Mouse (Mus musculus): ENCODE results near the gene Bach1. TPM values are rescaled to one million over a fixed set of nuclear protein-coding genes. Genes with fewer than 3 reads are reported as not detected.

Bach1 gene
- 21.1 and 25.4 TPM in 2 replicates for polyA plus RNA-seq (2015; fragmentation: Nextera tagmentation; extraction: Ambion mirVana)

GRCm38 (mm10) chr16:87698692-87699305, at the start of gene Bach1:
Gene Bach1, plus strand, starts transcription at chr16:87698945.
- H3K9ac ChIP-seq (replicated peaks) = peak within 1 kb of the TSS; percentile 95
- 0 out of 2 replicates have a peak, but pooled peaks cover 3% of the 10 kb centered on the region for H3K27me3 ChIP-seq
- no peaks in the 10 kb centered on the region for H3K36me3 ChIP-seq
- H3K27ac ChIP-seq = peak within 1 kb of the TSS; percentile 95
- H3K4me3 ChIP-seq (replicated peaks) = peak within 1 kb of the TSS; percentile 84
- ATAC-seq = peak; percentile 94
- under 1% methylated on average over 74 of the region's 84 CpGs for WGBS
- peaks cover 35% of the 10 kb centered on the region for H3K4me1 ChIP-seq (replicated peaks)
- peak within 1 kb of the TSS; percentile 78 for H3K4me2 ChIP-seq (replicated peaks)
- no peaks in the 10 kb centered on the region for H3K9me3 ChIP-seq

GRCm38 (mm10) chr16:87652344-87652743, 46.4 kb upstream of the Bach1 start:
- H3K4me3 ChIP-seq (replicated peaks) = no peak overlapping the region

GRCm38 (mm10) chr16:87652924-87653323, 45.8 kb upstream of the Bach1 start:
- H3K27me3 ChIP-seq = no peaks in the 10 kb centered on the region
- no peaks in the 10 kb centered on the region for H3K36me3 ChIP-seq
- H3K9ac ChIP-seq (replicated peaks) = no peak overlapping the region
- no peak overlapping the region for H3K27ac ChIP-seq
- 89% methylated on average over 13 of the region's 13 CpGs for WGBS
- ATAC-seq = no peak
- H3K4me3 ChIP-seq (replicated peaks) = no peak overlapping the region
- H3K4me1 ChIP-seq (replicated peaks) = 0 out of 2 replicates have a peak, but pooled peaks cover 4% of the 10 kb centered on the region
- no peak overlapping the region for H3K4me2 ChIP-seq (replicated peaks)
- no peaks in the 10 kb centered on the region for H3K9me3 ChIP-seq

More at GRCm38 (mm10) chr16:87652344-87652743, 46.4 kb upstream of the Bach1 start:
- Histone ChIP-seq H3K27ac (no peak overlapping the region), H3K4me1 (replicated peaks) (0 out of 2 replicates have a peak, but pooled peaks cover 4% of the 10 kb centered on the region), H3K4me2 (replicated peaks) (no peak overlapping the region), H3K9me3 (no peaks in the 10 kb centered on the region), H3K27me3 (no peaks in the 10 kb centered on the region), H3K36me3 (no peaks in the 10 kb centered on the region), H3K9ac (replicated peaks) (no peak overlapping the region)
- WGBS = 61% methylated on average over 8 of the region's 8 CpGs
- no peak for ATAC-seq

GRCm38 (mm10) chr16:87654016-87654575, 44.6 kb upstream of the Bach1 start:
- Histone ChIP-seq H3K4me1 (replicated peaks) (0 out of 2 replicates have a peak, but pooled peaks cover 4% of the 10 kb centered on the region), H3K27me3 (no peaks in the 10 kb centered on the region), H3K36me3 (no peaks in the 10 kb centered on the region), H3K27ac (no peak overlapping the region), H3K9me3 (no peaks in the 10 kb centered on the region), H3K4me3 (replicated peaks) (no peak overlapping the region), H3K9ac (replicated peaks) (no peak overlapping the region), H3K4me2 (replicated peaks) (no peak overlapping the region)
- WGBS = 89% methylated on average over 11 of the region's 11 CpGs
- ATAC-seq = no peak

- no peak overlapping the region for H3K9ac ChIP-seq (replicated peaks)
- no peak overlapping the region for H3K4me3 ChIP-seq (replicated peaks)
These were observed 43.7 kb upstream of the Bach1 start for GRCm38 (mm10) chr16:87655005-87655404.

GRCm38 (mm10) chr16:87655579-87655978, 43.2 kb upstream of the Bach1 start:
- WGBS = 87% methylated on average over 9 of the region's 9 CpGs
- Histone ChIP-seq H3K27me3 (no peaks in the 10 kb centered on the region), H3K9me3 (no peaks in the 10 kb centered on the region), H3K4me3 (replicated peaks) (no peak overlapping the region), H3K4me2 (replicated peaks) (no peak overlapping the region), H3K9ac (replicated peaks) (no peak overlapping the region), H3K36me3 (no peaks in the 10 kb centered on the region), H3K27ac (no peak overlapping the region), H3K4me1 (replicated peaks) (0 out of 2 replicates have a peak, but pooled peaks cover 4% of the 10 kb centered on the region)
- no peak for ATAC-seq

More at GRCm38 (mm10) chr16:87655005-87655404, 43.7 kb upstream of the Bach1 start:
- no peak for ATAC-seq
- Histone ChIP-seq H3K36me3 (no peaks in the 10 kb centered on the region), H3K4me1 (replicated peaks) (0 out of 2 replicates have a peak, but pooled peaks cover 4% of the 10 kb centered on the region), H3K9me3 (no peaks in the 10 kb centered on the region), H3K27ac (no peak overlapping the region), H3K27me3 (no peaks in the 10 kb centered on the region), H3K4me2 (replicated peaks) (no peak overlapping the region)
- 89% methylated on average over 5 of the region's 5 CpGs for WGBS

- Histone ChIP-seq H3K4me3 (replicated peaks) (no peak overlapping the region), H3K4me2 (replicated peaks) (no peak overlapping the region), H3K9me3 (no peaks in the 10 kb centered on the region), H3K27ac (no peak overlapping the region), H3K9ac (replicated peaks) (no peak overlapping the region), H3K27me3 (no peaks in the 10 kb centered on the region), H3K4me1 (replicated peaks) (0 out of 2 replicates have a peak, but pooled peaks cover 4% of the 10 kb centered on the region), H3K36me3 (no peaks in the 10 kb centered on the region)
- no peak for ATAC-seq
- WGBS = 91% methylated on average over 4 of the region's 4 CpGs
These were observed 42.0 kb upstream of the Bach1 start for GRCm38 (mm10) chr16:87656771-87657170.

GRCm38 (mm10) chr16:87657291-87657690, 41.5 kb upstream of the Bach1 start:
- WGBS = 92% methylated on average over 9 of the region's 9 CpGs
- Histone ChIP-seq H3K9ac (replicated peaks) (no peak overlapping the region), H3K27me3 (no peaks in the 10 kb centered on the region), H3K36me3 (no peaks in the 10 kb centered on the region), H3K4me2 (replicated peaks) (no peak overlapping the region), H3K4me3 (replicated peaks) (no peak overlapping the region), H3K9me3 (no peaks in the 10 kb centered on the region), H3K4me1 (replicated peaks) (0 out of 2 replicates have a peak, but pooled peaks cover 2% of the 10 kb centered on the region), H3K27ac (no peak overlapping the region)
- ATAC-seq = no peak

GRCm38 (mm10) chr16:87661024-87661471, 37.7 kb upstream of the Bach1 start:
- Histone ChIP-seq H3K9me3 (no peaks in the 10 kb centered on the region), H3K27me3 (no peaks in the 10 kb centered on the region), H3K9ac (replicated peaks) (no peak overlapping the region), H3K27ac (no peak overlapping the region), H3K36me3 (no peaks in the 10 kb centered on the region), H3K4me3 (replicated peaks) (no peak overlapping the region), H3K4me1 (replicated peaks) (no peaks in the 10 kb centered on the region), H3K4me2 (replicated peaks) (no peak overlapping the region)
- no peak for ATAC-seq
- 86% methylated on average over 12 of the region's 12 CpGs for WGBS

GRCm38 (mm10) chr16:87661636-87662035, 37.1 kb upstream of the Bach1 start:
- Histone ChIP-seq H3K4me1 (replicated peaks) (no peaks in the 10 kb centered on the region), H3K4me2 (replicated peaks) (no peak overlapping the region), H3K9me3 (no peaks in the 10 kb centered on the region), H3K27me3 (no peaks in the 10 kb centered on the region), H3K27ac (no peak overlapping the region), H3K4me3 (replicated peaks) (no peak overlapping the region), H3K9ac (replicated peaks) (no peak overlapping the region), H3K36me3 (no peaks in the 10 kb centered on the region)
- no peak for ATAC-seq
- 93% methylated on average over 8 of the region's 8 CpGs for WGBS

GRCm38 (mm10) chr16:87662528-87662927, 36.2 kb upstream of the Bach1 start:
- Histone ChIP-seq H3K36me3 (no peaks in the 10 kb centered on the region), H3K9me3 (no peaks in the 10 kb centered on the region), H3K27ac (no peak overlapping the region), H3K27me3 (no peaks in the 10 kb centered on the region), H3K9ac (replicated peaks) (no peak overlapping the region), H3K4me2 (replicated peaks) (no peak overlapping the region), H3K4me3 (replicated peaks) (no peak overlapping the region), H3K4me1 (replicated peaks) (no peaks in the 10 kb centered on the region)
- ATAC-seq = no peak
- 89% methylated on average over 2 of the region's 2 CpGs for WGBS

GRCm38 (mm10) chr16:87663890-87664289, 34.9 kb upstream of the Bach1 start:
- no peak overlapping the region for H3K4me3 ChIP-seq (replicated peaks)
- H3K4me1 ChIP-seq (replicated peaks) = no peaks in the 10 kb centered on the region
- 86% methylated on average over 6 of the region's 6 CpGs for WGBS
- no peak overlapping the region for H3K4me2 ChIP-seq (replicated peaks)
- ATAC-seq = no peak
- no peak overlapping the region for H3K27ac ChIP-seq
- H3K27me3 ChIP-seq = no peaks in the 10 kb centered on the region
- no peaks in the 10 kb centered on the region for H3K36me3 ChIP-seq
- H3K9me3 ChIP-seq = no peaks in the 10 kb centered on the region
- no peak overlapping the region for H3K9ac ChIP-seq (replicated peaks)

All from midbrain, embryonic 13.5 days (tissue).